Mouse (Mus musculus): ENCODE measurements around the gene Gstp2.

- TF ChIP-seq POLR2A (IDR thresholded peaks at IDR 0.05; ENCODE audit: low read depth, low read length) (no peak), CTCF (IDR thresholded peaks at IDR 0.05; ENCODE audit: extremely low read depth, insufficient read depth, insufficient read length, insufficient replicate concordance) (peak; percentile 75; the same call in 1 of the 2 replicates)
Observed at GRCm38 (mm10) chr19:4047859-4048258, 2.0 kb upstream of the Gstp2 start.
